Mouse (Mus musculus) heart, postnatal 0 days (tissue): ENCODE data around the gene Gcn1l1.

Experiments used
- CTCF ChIP-seq: IDR thresholded peaks from 2 replicates; pipeline ENCODE4 v1.5.1; 2016; ENCODE audit warnings: antibody characterized with exemption, control low read depth, low read depth
- EP300 ChIP-seq: IDR thresholded peaks from 2 replicates; pipeline ENCODE4 v1.6.1; 2016; ENCODE audit warnings: antibody characterized with exemption, low read depth

DNA sequence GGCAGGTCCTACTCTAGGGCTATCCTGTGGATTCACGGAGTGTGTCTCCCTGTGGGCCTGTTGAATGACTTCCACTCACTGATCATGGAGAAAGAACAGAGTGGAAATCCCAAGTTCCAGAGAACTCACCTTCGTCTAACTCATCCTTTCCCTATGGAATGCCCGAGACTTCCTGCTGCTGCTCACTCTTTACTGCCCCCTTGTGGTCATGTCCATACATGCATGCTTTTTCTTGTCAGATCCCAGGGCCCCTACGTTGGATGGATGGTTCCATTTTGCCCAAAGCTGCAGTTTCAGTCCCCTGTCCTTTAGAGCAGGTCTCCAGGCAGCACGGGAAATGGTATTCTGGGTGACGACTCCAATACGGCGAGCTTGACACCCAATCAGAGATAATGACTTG, 8.8 kb upstream of the Gcn1l1 start:
- TF ChIP-seq CTCF (peak; percentile 98), EP300 (no peak)
